Mouse (Mus musculus): ENCODE measurements around the gene 1700025G04Rik. TPM values are rescaled to one million over a fixed set of nuclear protein-coding genes. Genes with fewer than 3 reads are reported as not detected.

The 1700025G04Rik gene
- total RNA-seq (2018; cell fraction: chromatin; rRNA removed), result 1 to 10 TPM in 21 of 26 experiments, under 1 TPM in 5; 0.25 to 3.9 (median 2.0) TPM
- total RNA-seq (2018; cell fraction: cytosol; rRNA removed), result 1 to 10 TPM; 1.2 to 4.4 (median 2.4) TPM
- 1 to 10 TPM in 20 of 26 experiments, under 1 TPM in 6; 0.52 to 5.3 (median 1.9) TPM for total RNA-seq (2018; cell fraction: nucleus; rRNA removed)
- 4.0 to 8.5 TPM (median 4.1 TPM) in 3 replicates for polyA plus RNA-seq (2018)

DNA sequence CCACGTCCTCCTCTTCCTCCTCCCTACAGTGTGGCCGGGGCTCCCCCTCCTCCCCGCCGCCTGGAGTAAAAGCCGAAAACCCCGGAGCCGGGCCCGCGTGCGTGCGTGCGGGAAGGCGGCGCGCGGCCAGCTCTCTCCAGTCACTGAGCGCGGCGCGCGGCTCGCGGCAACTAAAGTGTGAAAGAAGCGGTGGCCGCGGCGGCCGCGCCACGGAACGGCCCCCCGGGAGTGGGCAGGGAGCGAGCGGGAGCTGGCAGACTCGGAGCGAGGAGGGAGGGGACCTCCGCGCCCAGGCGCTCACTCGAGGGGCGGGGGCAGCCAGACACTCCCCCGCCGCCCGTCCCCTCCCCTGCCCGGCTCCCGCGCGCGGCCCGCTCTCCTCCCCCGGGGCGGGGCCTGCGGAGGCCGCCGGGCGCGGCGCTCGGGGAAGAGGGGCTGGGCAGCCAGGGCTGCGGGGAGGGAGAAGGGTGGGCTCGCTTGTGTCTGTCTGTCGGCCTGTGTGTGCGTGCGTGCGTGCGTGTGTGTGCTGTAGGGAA, at the start of gene 1700025G04Rik:
1700025G04Rik (minus strand) TSS at position 108 of the 536 bp plus-strand sequence.
- Histone ChIP-seq H3K4me3 (ENCODE audit: inconsistent target) (peak within 1 kb of the TSS; percentile 43), H3K27ac (0 out of 2 replicates have a peak within 1 kb of the TSS, but pooled peaks have one; percentile 13), H3K36me3 (ENCODE audit: inconsistent target) (no peaks in the 10 kb centered on the region), H3K79me2 (ENCODE audit: inconsistent target) (peaks cover 9% of the 10 kb centered on the region)
- WGBS (ENCODE audit: missing documents), result 2% methylated on average over 57 of the region's 66 CpGs

DNA sequence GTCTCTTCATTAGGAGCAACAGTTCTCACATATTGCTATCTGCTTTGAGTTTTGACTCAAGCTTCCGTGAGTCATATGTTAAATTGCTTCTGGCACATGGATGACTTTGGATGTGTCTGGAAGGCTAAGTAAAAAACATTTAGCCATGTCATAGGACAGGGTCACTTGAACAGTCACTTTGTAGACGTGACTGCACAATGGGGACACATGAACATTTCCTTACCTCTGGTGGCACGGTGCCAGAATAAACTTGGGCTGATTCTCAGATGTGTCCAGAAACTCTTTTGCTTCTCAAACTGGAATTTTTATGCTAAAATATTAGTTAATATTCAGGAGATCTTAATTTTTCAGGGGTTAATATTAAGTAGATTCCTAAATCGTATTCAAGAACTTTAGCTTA, 49.6 kb upstream of the 1700025G04Rik start:
- WGBS (ENCODE audit: missing documents), result 92% methylated on average over 4 of the region's 4 CpGs
- H3K27ac ChIP-seq, result no peak overlapping the region
- H3K36me3 ChIP-seq (ENCODE audit: inconsistent target), result no peaks in the 10 kb centered on the region
- H3K79me2 ChIP-seq (ENCODE audit: inconsistent target), result no peaks in the 10 kb centered on the region
- no peak overlapping the region for H3K4me3 ChIP-seq (ENCODE audit: inconsistent target)

DNA sequence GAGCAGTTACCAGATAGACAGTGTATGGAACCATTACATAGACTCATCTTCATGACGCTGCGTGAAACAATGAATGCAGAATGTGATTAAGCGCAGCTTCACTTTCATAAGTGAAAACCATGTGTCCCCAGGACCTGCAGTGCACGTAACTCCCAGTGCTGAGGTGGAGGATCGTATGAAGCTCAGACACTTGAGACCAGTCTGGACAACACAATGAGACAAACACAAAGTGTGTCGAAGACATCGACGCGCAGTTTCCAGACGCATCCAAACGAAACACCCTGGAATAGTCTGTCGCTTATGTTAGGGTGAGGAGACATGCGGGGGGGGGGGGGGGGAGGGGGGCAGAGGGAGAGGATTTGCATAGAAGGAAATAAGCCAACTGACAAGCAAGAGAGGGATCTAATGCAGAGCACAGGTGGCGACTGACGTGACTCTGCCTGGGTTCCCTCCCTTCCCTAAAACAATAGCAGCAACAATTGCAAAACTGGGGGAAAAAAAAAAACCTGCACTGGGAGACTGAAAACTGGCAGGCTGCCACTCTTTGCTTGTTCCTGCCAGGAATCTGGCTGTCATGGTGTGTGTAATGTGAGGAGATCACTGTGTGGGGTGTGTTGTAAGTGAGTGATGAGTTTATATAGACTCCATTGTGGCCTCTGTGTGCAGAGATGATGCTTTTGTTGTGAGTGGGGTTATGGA, 40.3 kb upstream of the 1700025G04Rik start:
- WGBS (ENCODE audit: missing documents), result 93% methylated on average over 14 of the region's 15 CpGs
- Histone ChIP-seq H3K36me3 (ENCODE audit: inconsistent target) (no peaks in the 10 kb centered on the region), H3K79me2 (ENCODE audit: inconsistent target) (no peaks in the 10 kb centered on the region), H3K4me3 (ENCODE audit: inconsistent target) (no peak overlapping the region), H3K27ac (no peak overlapping the region)

DNA sequence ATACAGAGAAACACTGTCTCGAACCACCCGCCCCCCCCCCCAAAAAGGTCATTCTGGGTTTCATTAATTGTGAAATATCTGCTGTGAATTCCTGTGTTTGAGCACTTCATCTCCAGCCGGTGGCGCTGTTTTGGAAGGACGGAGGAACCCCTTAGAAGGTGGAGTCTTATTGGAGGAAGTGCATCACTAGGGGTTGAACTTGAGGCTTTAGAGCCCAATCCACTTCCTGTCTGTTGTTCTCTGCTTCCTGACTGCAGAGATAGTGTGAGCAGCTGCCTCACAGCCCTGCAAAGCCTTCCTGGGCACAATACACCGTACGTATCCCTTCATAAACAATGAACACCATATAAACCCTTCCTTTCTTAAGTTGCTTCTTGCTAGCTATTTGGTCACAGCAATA, 35.5 kb upstream of the 1700025G04Rik start:
- WGBS (ENCODE audit: missing documents), result 85% methylated on average over 7 of the region's 7 CpGs
- no peaks in the 10 kb centered on the region for H3K79me2 ChIP-seq (ENCODE audit: inconsistent target)

DNA sequence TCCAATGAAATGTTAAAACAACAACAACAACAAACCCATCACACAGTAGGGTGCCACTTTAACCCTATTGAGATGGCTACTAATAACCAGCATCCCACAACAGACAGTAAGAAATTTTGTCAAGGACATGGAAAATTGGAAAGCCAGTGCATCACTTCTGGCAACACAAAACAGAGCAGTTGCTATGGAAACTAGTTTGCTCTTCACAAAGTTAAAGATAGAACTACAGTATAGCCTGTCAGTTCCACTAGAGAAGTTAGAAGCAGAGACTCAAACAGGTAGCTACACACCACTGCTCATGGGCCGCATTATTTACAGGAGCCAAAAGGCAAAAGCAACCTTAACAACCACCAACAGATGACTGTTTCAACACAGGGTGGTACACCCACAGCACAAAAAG, 20.2 kb upstream of the 1700025G04Rik start:
- WGBS (ENCODE audit: missing documents), result 91% methylated on average over 1 of the region's 1 CpGs
- Histone ChIP-seq H3K79me2 (ENCODE audit: inconsistent target) (no peaks in the 10 kb centered on the region), H3K4me3 (ENCODE audit: inconsistent target) (no peak overlapping the region), H3K36me3 (ENCODE audit: inconsistent target) (no peaks in the 10 kb centered on the region), H3K27ac (no peak overlapping the region)

More for the DNA sequence above, 35.5 kb upstream of the 1700025G04Rik start:
- H3K36me3 ChIP-seq (ENCODE audit: inconsistent target), result no peaks in the 10 kb centered on the region
- H3K27ac ChIP-seq, result no peak overlapping the region
- no peak overlapping the region for H3K4me3 ChIP-seq (ENCODE audit: inconsistent target)

DNA sequence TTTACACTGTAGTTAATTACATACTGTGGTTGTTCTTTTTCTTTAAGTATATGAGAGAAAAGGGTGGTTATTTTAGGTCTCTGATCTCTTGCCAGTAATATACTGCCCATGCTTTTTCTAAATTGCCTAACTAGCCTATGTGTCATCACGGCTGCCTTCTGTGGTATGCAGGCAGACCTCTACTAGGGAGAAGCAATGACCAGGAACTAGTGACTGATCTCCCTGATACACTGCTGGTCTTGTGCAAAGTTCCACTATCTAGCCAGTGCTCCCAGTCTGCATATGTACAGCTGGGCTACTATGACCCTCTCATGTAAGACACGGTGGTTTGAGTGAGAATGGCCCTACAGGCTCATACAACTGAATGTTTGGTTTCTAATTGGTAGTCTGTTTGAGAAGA, 16.2 kb upstream of the 1700025G04Rik start:
- Histone ChIP-seq H3K36me3 (ENCODE audit: inconsistent target) (no peaks in the 10 kb centered on the region), H3K4me3 (ENCODE audit: inconsistent target) (no peak overlapping the region), H3K79me2 (ENCODE audit: inconsistent target) (no peaks in the 10 kb centered on the region), H3K27ac (no peak overlapping the region)
- WGBS (ENCODE audit: missing documents), result 77% methylated on average over 2 of the region's 2 CpGs

DNA sequence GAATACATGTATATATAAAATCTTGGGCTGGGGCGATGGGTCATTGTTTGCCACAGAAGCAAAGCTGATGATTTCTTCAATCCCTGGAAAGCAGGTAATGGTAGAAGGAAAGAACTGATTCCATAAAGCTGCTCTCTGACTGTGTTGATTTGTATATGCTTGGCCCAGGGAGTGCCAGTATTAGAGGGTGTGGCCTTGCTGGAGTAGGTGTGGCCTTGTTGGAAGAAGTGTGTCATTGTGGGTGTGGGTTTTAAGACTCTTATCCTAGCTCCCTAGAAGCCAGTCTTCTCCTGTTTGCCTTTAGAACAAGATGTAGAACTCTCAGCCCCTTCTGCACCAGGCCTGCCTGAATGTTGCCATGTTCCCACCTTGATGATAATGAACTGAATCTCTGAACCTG, 15.3 kb upstream of the 1700025G04Rik start:
- no peaks in the 10 kb centered on the region for H3K79me2 ChIP-seq (ENCODE audit: inconsistent target)
- WGBS (ENCODE audit: missing documents), result 100% methylated on average over 1 of the region's 1 CpGs
- no peak overlapping the region for H3K27ac ChIP-seq
- H3K36me3 ChIP-seq (ENCODE audit: inconsistent target), result no peaks in the 10 kb centered on the region
- no peak overlapping the region for H3K4me3 ChIP-seq (ENCODE audit: inconsistent target)

DNA sequence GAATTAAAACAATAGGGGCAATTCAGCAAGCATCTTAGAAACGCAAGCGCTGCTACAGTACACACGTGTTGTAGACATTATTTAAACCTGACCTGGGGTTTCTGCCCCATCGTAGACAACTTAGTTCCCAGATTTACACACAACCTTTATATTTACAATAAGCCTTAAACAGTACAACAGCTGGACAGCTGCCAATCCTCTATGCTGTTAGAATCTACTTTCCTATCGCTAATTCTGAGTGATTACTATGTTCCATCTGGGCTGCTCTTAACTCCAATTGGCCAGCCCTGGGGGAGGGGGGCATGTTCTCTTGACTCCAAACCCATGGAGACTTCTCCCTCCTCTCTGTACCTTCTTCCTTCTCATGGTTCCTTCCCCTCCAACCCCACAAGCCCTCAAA, 11.8 kb upstream of the 1700025G04Rik start:
- whole genome bisulfite sequencing (ENCODE audit: missing documents), result 90% methylated on average over 5 of the region's 5 CpGs
- Histone ChIP-seq H3K27ac (no peak overlapping the region), H3K79me2 (ENCODE audit: inconsistent target) (no peaks in the 10 kb centered on the region), H3K4me3 (ENCODE audit: inconsistent target) (no peak overlapping the region), H3K36me3 (ENCODE audit: inconsistent target) (no peaks in the 10 kb centered on the region)

DNA sequence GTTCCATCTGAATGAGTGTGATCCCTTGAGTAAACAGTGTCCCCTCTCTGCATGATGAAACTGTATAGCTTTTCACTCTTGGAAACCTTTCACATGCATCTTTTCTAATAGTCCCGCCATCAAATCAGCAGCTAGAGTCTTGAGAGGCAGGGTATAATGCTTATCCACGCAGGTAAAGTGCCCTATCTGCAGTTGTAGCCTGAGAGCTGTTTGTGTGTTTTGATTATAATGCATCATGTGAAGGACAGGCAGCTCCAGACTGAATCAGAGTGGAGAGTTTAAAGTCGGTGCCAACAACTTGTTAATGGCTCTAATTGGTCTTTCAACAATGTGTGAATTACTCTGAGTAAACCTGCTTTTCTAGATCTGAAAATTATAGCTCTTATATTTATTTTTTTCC, 6.1 kb upstream of the 1700025G04Rik start:
- no peaks in the 10 kb centered on the region for H3K79me2 ChIP-seq (ENCODE audit: inconsistent target)
- H3K36me3 ChIP-seq (ENCODE audit: inconsistent target), result no peaks in the 10 kb centered on the region
- no peak overlapping the region for H3K4me3 ChIP-seq (ENCODE audit: inconsistent target)
- WGBS (ENCODE audit: missing documents), result 72% methylated on average over 3 of the region's 3 CpGs
- H3K27ac ChIP-seq, result no peak overlapping the region

DNA sequence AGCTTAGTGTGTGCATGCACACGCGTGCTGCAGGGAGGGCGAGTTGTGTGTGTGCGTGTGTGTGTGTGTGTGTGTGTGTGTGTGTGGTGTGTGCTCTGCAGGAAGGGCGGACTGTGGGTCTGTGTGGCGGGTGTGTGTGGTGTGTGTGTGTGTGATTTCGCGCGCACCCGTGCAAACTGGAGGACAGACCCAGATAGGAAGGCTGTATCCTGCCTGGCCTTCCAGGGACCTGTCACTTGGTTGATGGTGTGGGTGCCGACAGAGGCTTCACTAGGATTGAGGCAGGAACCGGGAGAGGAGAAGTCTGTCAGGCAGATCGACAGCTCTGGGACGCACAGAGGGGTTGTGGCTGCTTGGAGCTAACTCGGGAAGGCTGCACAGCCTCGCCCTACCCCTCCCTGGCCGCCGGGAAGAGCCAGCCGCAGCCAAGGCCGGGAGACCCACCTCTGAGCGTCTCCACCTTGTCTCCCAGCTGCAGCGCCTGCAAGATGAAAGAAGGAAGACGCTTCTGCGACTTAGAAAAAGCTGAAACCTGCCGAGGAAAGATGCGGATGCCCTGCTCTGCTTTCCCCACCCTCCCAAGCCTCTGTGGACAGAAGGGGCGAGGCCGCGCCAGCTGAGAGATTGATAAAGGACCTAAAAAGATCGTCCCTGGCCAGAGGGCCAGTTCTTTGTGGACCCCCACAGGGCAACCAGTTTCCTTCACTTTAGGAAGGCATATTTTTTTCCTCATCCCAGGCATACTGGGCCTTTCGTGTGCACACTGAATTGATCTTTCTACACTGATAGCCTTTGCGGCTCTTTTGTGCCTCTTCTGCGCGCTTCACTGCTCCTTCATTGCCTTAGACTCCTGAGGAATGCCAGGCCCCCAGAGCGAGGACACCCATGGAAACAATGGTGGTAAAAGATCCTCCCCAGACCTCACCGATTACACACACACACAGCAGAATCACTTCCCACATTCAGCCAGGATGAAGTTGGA, 930 bp upstream of the 1700025G04Rik start:
- 0 out of 2 replicates have a peak overlapping the region, but pooled peaks have one; percentile 13 for H3K27ac ChIP-seq
- 20% methylated on average over 36 of the region's 36 CpGs for WGBS (ENCODE audit: missing documents)
- no peaks in the 10 kb centered on the region for H3K36me3 ChIP-seq (ENCODE audit: inconsistent target)
- peaks cover 9% of the 10 kb centered on the region for H3K79me2 ChIP-seq (ENCODE audit: inconsistent target)
- peak overlapping the region; percentile 43 for H3K4me3 ChIP-seq (ENCODE audit: inconsistent target)

DNA sequence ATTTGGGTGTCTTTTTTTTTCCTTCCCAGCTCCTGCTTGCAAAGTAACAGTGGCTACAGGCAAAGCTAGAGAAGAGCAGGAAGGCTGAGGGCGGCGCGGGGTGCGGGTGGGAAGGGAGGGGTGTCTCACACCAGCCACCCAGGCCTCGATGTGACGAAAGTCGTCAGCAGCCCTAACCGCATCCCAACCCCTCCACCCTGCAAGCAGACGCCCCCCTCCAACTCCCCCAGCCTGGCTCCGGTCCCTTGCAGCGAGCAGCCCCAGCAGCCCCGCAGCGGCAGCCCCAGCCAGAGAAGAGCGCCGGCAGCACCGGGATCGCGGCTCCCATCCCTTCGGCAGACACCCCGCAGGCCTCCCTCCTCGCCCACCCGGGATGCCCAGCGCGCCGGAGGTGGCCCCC, 399 bp downstream of the 1700025G04Rik start:
- Histone ChIP-seq H3K36me3 (ENCODE audit: inconsistent target) (no peaks in the 10 kb centered on the region), H3K27ac (no peak overlapping the region), H3K79me2 (ENCODE audit: inconsistent target) (peaks cover 9% of the 10 kb centered on the region), H3K4me3 (ENCODE audit: inconsistent target) (peak overlapping the region; percentile 38)
- 3% methylated on average over 22 of the region's 25 CpGs for WGBS (ENCODE audit: missing documents)

DNA sequence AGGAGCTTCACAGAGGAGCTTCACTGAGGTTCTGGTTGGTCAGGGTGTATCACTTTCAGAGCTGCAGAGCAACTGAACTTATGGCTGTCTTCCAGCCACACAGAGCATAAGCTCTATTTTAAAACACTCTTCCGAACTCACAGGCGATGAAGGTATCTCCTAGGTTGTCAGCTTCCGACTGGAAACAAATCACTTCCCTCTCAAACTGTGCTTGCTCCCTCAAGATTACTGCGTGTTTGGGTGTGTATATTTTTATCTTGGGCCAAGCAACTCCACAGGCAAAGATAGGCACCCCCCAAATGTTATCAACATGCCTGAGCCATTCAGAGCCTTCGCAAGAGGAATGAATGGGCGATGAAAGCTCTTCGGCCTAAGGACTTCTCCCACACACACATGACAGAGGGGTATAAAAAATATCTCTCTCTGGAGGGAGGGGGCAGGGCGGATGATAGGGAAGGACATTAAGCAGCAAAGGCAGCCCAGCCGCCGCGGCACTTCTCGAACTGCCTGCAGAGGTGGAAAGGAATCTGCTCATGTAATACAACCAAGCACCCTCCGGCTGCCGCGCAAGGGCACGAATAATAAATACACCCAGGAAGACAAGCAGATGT, 1.0 kb downstream of the 1700025G04Rik start:
- WGBS (ENCODE audit: missing documents), result 13% methylated on average over 16 of the region's 16 CpGs

DNA sequence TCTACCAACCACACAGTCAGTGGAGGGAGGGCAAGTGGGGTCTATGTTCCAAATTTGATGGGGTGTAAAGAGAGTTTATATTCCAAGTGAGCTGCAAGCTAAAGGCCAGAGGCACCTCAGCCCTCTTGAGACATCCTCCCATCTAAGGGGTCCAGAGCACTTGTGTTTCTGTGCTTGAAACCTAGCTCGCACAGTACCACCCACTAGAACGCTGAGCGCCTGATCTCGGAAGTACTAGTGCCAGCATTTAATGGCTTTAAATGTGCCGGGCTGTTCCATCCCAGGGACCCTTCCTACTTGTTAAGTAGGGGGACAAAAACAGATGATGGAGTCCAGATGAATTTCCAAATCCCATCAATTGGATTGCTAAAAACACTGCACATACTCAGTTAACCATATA, 1.9 kb downstream of the 1700025G04Rik start:
- peaks cover 23% of the 10 kb centered on the region for H3K79me2 ChIP-seq (ENCODE audit: inconsistent target)
- H3K4me3 ChIP-seq (ENCODE audit: inconsistent target), result no peak overlapping the region
- WGBS (ENCODE audit: missing documents), result 90% methylated on average over 5 of the region's 5 CpGs
- H3K36me3 ChIP-seq (ENCODE audit: inconsistent target), result no peaks in the 10 kb centered on the region
- H3K27ac ChIP-seq, result no peak overlapping the region

More for the DNA sequence above, 1.0 kb downstream of the 1700025G04Rik start:
- Histone ChIP-seq H3K27ac (0 out of 2 replicates have a peak overlapping the region, but pooled peaks have one; percentile 0), H3K4me3 (ENCODE audit: inconsistent target) (peak overlapping the region; percentile 38), H3K36me3 (ENCODE audit: inconsistent target) (no peaks in the 10 kb centered on the region), H3K79me2 (ENCODE audit: inconsistent target) (peaks cover 15% of the 10 kb centered on the region)

DNA sequence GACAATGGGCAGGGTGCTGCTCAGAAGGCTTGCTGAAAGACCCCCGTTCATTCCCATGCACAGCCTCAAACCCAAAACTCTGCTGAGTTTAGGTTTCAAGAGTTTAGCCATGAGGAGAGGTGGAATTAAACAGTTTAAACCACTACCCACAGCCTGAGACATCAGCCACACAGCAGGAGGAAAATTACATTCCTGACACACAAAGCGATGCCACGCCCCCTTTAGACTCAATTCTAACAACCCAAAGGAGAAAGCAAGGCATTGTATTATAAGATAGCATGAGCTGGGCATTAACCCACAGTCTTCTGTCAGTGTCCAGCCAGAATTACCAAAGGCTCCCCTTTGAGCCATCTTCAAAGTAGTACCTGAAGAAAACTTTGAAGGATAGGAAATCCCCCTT, 3.0 kb downstream of the 1700025G04Rik start:
- Histone ChIP-seq H3K27ac (no peak overlapping the region), H3K36me3 (ENCODE audit: inconsistent target) (no peaks in the 10 kb centered on the region), H3K4me3 (ENCODE audit: inconsistent target) (no peak overlapping the region), H3K79me2 (ENCODE audit: inconsistent target) (peaks cover 24% of the 10 kb centered on the region)
- 96% methylated on average over 3 of the region's 3 CpGs for WGBS (ENCODE audit: missing documents)

Measured in macrophage (primary cell).